Mouse (Mus musculus): ENCODE data around the gene Lmntd1.
A peak's percentile ranks its signal among the peaks of the same experiment; 100 is the strongest.

Lmntd1 gene

DNA sequence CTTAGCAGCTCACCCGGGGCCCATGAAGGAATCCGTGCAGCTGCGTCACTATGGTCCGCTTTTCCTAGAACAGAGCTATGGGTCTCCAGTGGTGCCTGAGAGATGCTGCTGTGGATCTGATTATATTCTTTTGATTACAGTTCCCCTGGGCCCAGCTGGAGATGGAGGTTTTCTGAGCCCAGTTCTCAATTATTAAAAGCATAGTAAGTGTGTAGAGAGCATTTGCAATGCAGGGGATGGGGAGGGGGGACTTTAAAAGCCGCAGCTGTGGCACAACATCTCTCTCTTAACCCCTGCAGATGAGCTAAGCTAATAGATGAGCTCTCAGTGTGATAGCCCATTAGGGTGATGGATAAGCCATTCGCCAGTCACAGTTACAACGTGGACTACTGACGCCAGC is 233.2 kb downstream of the Lmntd1 start:
- no peak for ATAC-seq (ENCODE audit: low TSS enrichment)

DNA sequence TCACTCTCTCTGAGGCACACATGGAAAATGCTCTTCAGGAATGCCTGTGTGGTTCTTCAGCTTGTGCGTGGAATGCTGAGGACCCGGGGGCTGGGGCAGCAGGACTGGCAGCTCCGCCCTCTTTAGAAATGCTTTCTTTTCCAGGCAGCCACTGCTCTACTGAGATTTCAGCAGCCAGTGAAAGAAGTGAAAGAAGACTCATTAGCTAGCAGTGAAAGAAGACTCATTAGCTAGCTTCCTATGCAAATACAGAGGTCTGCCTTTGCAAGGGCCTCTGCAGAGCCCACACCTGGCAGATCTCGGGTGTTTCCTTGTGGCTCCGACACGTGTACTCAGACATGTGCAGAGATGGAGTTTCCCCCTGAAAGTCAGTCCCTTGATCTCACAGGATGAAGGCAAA is 234.9 kb downstream of the Lmntd1 start:
- peak; percentile 62 for ATAC-seq (ENCODE audit: low TSS enrichment)

DNA sequence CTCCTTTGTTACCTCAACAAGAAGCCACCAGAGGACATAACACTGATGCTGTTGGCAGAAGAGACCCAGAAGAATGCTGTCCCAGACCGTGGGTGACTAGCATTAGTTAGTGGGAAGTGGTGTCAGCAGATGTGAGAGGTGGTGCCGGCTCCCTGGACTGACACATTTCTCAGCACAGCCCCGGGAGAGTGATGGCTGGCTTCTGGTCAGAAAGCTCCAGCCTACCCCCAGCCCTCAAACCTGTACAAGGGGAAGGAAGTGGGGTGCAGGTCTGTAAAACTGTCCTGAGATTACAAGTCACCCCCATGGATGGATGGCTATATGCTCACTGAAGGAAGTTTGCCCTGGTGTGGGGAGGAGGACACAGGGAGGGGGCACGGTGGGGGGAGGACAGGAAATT is 235.4 kb downstream of the Lmntd1 start:
- ATAC-seq (ENCODE audit: low TSS enrichment): no peak

- ATAC-seq (ENCODE audit: low TSS enrichment): no peak
Observed at GRCm38 (mm10) chr6:145374372-145374771, 239.7 kb downstream of the Lmntd1 start.

GRCm38 (mm10) chr6:145373712-145374221 is 240.4 kb downstream of the Lmntd1 start:
- peak; percentile 94 for ATAC-seq (ENCODE audit: low TSS enrichment)

DNA sequence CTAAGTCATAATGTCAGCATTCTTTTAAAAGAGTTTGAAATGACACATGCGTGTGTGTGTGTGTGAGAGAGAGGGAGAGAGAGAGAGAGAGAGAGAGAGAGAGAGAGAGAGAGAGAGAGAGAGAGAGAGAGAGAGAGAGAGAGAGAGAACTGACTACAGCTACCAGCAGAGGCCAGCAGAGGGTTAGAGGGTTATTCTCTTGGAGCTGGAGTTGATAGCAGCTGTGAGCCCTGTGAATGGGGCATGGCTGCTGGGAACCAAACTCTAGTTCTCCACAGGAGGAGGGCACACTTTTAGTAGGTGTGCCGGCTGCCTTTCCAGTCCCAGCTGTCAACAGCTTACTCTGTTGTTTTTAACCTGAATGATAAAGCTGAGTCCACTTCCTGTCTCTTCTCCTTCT is 242.1 kb downstream of the Lmntd1 start:
- no peak for ATAC-seq (ENCODE audit: low TSS enrichment)

- no peak for ATAC-seq (ENCODE audit: low TSS enrichment)
Observed at GRCm38 (mm10) chr6:145371586-145371985, 242.5 kb downstream of the Lmntd1 start.

GRCm38 (mm10) chr6:145370302-145370701 is 243.8 kb downstream of the Lmntd1 start:
- ATAC-seq (ENCODE audit: low TSS enrichment): no peak

DNA sequence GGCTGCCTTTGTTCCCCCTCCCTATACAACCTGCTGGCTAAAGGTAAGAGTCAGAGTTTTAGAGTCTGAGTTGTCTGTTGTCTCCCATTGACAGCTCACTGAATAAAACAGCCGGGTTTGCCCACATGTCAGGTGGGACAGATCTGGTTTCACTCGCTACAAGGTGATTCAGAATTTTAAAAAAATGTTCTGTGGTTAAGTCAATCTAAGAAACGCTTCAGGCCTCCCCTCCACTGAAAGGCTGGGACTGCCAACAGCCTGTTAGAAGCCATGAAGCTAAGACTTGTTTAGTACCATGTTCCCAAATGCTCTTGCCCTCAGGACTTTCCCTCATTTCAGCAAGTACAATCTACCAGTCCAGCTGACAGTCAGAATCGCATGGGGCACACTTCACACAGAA is 244.8 kb downstream of the Lmntd1 start:
- ATAC-seq (ENCODE audit: low TSS enrichment): no peak

DNA sequence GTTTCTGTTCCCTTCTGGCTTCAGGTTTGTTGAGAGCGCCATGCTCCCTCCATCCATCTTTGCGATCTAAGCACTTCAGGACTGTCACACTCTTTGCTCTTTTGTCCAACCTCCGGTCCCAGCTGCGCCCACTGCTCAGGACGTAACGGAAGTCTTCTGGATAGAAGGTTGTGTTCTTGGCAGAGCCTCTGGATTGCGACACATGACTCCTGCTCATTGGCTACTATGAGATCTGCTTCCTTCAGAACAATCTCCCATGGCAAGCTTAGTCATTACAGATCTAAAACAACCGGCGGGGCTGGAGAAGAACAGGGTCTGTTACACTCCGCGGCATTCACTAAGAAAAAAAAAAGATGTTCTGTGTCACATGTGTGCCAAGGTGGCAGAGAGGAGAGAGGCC is 247.6 kb downstream of the Lmntd1 start:
- no peak for ATAC-seq (ENCODE audit: low TSS enrichment)

GRCm38 (mm10) chr6:145363698-145364097 is 250.4 kb downstream of the Lmntd1 start:
- ATAC-seq (ENCODE audit: low TSS enrichment): no peak

GRCm38 (mm10) chr6:145361109-145361694 is 252.9 kb downstream of the Lmntd1 start:
- no peak for ATAC-seq (ENCODE audit: low TSS enrichment)

- peak; percentile 59 for ATAC-seq (ENCODE audit: low TSS enrichment)
Observed at GRCm38 (mm10) chr6:145359470-145360430, 254.4 kb downstream of the Lmntd1 start.

DNA sequence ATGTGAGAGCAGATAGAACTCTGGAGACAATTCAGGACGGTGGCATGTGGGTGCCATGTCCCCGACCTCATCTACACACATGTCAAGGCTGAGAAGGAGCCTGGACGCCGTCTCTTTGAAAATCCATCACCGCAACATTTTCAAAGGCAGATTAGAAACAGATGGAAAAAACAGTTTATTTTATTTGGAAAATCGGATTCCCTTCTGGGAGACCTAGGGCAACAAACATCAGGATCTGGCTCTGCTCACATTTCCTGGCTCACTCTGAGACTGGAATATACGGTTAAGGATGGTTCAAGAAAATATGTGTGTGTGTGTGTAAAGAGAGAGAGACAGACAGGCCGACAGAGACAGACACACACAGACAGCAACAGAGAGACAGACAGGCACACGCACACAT is 256.1 kb downstream of the Lmntd1 start:
- no peak for ATAC-seq (ENCODE audit: low TSS enrichment)

DNA sequence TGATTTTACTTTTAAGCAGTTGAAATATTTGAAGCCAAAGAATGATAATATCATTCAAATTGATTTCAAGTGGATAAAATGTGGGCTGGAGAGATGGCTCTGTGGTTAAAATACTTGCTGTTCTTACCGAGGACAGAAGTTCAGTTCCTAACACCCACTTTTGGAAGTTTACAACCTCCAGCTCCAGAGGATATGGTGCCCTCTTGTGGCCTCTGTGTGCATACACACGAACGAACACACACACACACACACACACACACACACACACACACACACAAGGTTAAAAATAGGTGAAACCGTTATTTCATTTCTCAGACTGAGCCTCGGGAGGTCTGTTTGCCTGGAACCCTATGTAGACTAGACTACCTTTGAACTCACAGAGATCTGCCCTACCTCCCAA is 260.3 kb downstream of the Lmntd1 start:
- ATAC-seq (ENCODE audit: low TSS enrichment): no peak

DNA sequence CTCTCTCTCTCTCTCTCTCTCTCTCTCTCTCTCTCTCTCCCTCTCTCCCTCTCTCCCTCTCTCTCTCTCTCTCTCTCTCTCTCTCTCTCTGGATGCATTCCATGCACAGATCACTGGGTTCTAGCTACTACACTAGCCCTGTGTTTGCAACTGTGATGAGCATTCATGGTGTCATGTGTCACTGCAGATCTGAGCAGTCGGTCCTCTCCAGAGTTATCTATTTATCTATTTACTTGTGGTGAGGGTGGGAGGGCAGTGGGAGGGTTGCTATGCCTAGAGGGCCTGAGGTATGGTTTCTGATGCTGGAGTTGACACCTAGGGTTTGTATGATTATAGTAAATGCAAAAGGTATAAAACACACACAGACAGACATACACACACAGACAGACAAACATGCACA is 261.4 kb downstream of the Lmntd1 start:
- ATAC-seq (ENCODE audit: low TSS enrichment): no peak

- ATAC-seq (ENCODE audit: low TSS enrichment): no peak
Observed at GRCm38 (mm10) chr6:145348196-145348915, 265.8 kb downstream of the Lmntd1 start.

DNA sequence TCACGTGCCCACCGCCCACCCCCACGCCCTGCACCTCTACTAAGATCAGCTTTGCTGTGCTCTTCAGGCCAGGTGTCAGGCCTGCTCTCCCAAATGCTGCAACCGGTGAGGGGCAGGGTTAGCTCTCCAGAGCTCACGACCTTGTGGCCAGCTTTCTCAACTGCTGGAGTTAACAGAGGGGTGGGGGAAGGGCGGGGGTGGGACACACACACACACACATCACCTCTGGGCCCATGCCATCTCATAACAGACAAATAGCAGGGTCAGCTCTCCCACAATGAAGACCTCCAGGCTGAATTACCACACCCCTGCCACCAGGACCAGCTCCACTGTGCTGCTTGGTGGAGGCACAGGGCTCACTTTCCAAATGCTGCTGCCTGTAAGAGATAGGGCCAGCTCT is 266.5 kb downstream of the Lmntd1 start:
- no peak for ATAC-seq (ENCODE audit: low TSS enrichment)

GRCm38 (mm10) chr6:145346789-145347557 is 267.1 kb downstream of the Lmntd1 start:
- ATAC-seq (ENCODE audit: low TSS enrichment): no peak

- no peak for ATAC-seq (ENCODE audit: low TSS enrichment)
Observed at GRCm38 (mm10) chr6:145346305-145346704, 267.8 kb downstream of the Lmntd1 start.

DNA sequence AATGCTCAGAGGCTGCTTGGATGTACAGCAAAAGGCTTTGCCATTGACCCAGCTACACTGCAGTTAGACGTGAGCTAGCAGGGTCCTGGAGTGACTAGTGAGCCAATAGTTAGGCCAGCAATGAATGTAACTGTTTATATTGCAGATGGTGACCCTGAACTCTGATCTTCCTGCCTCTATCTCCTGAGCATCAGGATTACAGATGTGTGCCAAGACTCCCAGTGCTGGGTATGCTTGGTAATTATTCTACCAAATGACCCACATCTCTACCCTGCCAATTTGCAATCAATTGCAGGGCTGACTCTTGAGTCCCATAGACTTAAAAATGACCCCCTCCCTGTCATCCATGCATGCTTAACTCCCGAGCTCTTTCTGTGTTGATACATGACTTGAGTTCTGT is 269.4 kb downstream of the Lmntd1 start:
- ATAC-seq (ENCODE audit: low TSS enrichment): no peak

- ATAC-seq (ENCODE audit: low TSS enrichment): no peak
Observed at GRCm38 (mm10) chr6:145343457-145343856, 270.7 kb downstream of the Lmntd1 start.

Measured in frontal cortex, adult (tissue).